Mouse (Mus musculus) frontal cortex, postnatal 10 days (tissue): ENCODE results near the gene Alkbh8.
"Not testable (repeated sequence)": the region's sequence is repeated elsewhere in the genome, so short reads cannot be mapped to it uniquely, and the experiment has no call there.

Experiments used
- DNase-seq, 2 experiments: peaks; one replicate each; pipeline ENCODE4 v3.0.0; 2022; ENCODE audit warnings: low spot score in 2 of 2, mixed read lengths in 1 of 2

Alkbh8 gene

DNA sequence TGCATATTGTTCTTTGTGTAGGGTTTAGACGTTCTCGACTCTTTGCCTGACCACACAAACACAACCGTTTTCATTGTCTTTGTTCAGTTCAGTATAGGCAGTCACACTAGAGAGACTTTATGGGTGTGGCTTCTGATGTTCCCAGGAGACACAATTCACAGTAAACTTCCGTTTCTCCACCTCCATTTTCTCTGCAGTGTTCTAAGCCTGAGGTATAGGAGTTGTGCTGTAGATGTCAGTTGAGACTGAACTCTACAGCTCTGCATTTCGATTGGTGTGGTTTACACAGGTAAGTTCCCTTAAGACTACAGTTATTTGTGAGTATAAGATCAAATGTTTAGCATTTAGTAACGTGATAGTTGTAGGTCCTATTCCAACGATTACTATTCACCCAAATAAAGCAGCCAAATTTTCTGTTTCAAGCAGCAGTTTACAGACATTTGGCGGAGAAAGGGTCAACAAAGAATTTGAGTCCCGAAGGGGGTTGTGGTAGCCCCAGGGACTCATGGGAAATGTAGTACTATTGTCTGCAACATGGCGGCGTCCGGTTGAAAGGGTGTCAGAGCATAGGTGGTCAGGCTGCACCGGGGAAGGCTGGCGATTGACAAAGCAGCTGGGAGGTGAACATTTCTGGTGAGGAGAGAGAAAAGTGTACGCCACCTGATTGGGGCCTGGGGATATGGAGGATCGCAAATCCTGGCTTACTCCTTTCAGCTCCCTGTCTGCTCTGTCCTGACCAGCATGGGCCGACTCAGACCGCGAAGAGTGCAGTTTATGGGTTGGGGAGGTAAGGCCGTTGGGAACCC is at the start of gene Alkbh8:
Alkbh8 (plus strand) TSS at position 179 of the 806 bp plus-strand sequence.
- DNase-seq: peak; percentile 63 to 77

DNA sequence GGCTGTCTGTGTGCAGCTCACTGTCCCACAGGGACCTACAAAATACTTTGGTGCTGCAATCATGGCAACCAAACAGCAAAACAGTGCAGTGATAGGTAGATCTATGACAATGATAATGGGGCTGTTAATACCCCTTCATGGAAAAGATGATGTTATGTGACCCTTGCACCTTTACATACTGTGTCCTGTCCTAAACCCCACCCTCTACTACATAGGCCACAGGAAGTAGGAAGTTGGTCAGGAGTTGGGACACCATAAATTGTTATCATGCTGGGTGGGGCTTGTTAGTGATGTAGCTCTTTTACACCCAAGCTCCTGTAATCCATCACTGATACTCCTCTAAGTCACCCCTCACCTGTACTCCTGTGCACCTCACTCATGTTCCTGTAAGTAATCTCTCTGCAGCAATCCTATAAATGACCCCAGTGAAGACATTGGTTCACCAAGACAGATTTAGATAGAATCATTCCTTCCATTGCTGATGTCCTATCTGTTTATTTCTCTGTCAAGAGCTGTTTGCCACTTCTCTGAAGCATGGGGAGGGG is 25.6 kb upstream of the Alkbh8 start:
- no peak for DNase-seq

DNA sequence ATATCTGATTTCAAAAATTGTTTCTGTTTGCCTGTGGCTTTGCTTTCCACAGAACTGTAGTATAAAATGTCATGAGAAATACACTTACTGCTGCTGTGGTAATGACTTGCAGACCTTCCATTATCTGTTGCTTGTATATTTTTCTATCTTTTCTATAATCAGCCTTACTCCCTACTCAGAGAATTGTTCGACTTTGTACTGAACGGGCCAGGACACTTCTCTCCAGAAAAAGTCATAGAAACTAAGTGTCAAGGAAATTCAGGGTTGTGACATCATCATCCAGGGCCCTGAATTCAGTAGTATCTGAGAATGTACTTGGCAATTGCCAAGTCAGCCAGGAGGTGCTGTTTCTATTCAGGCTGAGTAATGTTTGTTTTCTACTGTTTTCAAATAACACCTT is 24.9 kb upstream of the Alkbh8 start:
- no peak for DNase-seq

DNA sequence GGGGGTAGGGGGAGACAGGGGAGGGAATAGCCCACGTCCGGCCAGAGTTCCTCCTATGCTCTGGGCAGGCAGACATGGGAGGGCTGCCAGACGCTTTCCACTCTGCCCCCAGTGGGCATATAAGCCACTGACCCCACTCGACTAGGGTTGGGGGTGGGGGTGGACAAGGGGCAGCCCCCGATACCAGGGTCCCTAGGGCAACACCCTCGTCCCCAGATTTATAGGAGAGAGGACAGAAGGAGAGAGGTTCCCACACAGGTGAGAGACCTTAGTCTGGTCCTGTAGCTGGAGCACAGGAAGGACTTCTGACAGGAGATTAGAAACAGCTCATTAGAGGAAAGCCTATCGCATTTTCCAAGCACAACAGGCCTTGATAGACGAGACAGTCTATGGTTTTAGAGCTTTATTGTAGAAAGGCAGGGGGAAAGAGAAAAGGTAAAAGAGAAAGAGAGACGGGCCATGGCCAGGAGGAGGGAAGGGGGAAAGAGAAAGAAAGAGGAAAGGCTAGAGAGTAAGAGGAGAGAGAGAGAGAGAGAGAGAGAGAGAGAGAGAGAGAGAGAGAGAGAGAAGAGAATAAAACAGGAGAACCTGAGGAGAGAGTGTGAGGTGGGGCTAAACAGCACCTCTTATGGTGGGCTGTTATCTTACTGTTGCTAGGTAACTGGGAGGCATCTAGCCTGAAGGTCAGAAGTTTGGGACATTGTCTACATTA is 7.4 kb upstream of the Alkbh8 start:
- not testable (repeated sequence) for DNase-seq

DNA sequence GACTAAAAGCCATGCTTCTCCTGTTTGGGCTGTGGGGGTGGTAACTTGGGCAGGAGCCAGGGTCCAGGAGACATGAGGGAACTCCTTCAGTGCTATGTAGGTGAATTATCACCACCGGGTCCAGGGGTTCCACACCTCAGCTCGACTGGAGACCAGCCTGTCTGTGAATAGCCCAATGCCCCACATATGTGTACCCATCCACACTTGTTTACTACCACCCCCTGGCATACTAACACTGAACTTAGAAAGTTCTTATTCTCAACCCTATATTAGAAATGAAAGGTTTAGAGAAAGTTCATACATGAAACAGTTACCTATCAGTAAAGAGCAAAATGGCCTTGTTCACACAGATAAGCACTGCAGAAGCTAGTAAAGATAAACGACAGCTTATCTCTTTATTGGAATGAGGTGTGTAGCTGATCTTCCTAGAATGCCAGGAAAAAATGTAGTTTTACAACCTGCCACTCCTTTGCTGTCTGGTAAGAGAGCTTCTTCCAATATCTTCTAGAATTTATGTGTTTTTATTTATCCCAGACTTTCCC is 6.8 kb upstream of the Alkbh8 start:
- no peak for DNase-seq

DNA sequence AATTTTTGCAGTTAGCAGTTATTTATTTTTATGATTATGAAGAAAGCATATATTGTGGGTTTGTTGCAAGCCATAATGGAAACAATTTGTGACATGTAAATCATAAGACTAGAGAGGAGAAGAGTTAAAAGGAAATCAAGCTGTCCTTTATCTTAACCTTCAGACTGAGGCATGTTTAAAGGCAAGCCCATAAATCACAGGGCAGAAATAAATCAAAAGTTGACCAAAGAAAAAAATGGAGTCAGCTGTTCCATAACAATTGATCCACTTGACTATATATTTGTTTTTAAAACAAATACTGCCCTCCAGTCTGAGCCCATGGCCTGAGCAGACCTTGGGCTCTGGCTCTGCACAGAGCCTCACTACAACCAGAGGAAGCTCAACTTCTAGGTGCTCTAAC is 4.6 kb upstream of the Alkbh8 start:
- no peak for DNase-seq

DNA sequence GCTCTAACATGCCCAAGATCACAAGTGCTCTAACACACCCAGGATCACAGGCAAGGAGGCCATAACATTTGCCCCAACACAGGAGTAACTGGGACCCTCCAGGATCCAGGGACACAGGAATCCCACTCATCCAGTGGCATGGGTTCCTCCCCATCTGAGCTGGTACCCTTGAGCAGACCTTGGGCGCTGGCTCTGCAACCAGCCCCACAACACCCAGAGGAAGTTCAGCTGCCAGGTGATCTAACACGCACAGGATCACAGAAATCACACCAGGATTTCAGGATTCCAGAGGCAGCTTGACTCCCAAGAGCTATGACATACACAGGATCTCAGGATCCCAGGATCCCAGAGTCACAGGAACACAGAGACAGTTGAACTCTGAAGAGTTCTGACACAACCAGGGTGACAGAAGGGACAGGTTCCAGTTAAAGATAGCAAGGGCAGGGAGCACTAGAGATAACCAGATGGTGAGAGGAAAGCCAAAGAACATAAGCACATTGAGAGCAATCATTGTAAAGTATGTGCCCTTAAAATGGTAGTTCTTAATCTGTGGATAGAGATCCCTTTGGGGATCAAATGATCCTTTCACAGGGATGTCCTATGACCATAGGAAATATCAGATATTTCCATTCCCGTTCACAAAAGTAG is 4.1 kb upstream of the Alkbh8 start:
- DNase-seq: no peak

DNA sequence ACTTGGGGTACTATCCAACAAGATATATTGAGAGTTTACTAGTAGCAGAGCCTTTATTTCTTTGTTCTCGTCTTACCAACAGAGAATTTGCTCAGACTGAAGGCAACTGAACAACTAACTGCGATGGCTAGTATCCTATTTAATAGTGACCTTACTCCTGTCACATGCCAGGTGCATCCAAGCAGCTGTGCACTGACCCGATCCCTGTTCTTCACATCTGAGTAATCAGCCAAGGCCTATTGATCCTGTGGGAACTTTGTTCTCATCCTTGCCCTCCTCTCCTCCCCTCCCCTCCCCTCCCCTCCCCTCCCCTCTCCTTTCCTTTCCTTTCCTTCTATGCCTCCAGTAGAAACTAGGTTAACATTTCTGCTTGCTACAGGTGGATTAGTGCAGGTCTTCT is 1.7 kb downstream of the Alkbh8 start:
- DNase-seq: no peak

DNA sequence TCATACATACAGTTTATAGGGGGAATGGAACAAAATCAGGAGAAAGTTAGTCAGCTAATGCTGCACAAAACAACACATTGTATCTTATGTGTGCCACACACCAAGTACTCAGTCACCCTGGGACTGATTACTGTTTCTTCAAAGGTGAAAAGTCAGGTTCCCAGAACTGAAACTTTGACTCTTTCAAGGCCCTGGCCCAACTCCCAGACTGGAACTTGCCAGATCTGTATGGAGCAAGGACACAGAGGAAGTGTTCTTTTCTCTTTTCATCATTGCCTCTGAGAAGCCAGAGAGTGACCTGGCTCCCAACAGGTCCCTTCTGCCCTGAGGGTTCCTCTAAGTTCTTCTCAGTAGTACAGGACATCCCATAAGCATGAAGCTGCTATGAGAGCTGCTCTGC is 10.2 kb downstream of the Alkbh8 start:
- no peak for DNase-seq

DNA sequence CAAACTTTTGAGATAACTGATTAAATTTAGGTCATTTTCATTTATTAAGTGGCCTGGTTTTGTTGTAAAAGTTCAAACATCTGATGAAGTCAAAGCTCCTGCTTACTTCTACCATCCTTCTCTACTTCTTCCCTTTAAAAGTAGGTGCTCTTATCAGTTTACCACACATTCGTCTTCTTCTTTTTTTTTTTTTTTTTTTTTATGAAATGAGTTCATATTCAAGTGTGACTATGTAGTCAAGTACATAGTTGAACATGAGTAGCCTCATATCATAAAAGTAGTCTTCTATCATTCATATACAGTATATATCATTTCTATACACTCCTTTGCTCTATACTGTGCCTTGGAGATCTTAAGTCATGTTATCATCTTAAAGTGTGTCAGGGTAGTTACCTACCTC is 11.0 kb downstream of the Alkbh8 start:
- DNase-seq: no peak

DNA sequence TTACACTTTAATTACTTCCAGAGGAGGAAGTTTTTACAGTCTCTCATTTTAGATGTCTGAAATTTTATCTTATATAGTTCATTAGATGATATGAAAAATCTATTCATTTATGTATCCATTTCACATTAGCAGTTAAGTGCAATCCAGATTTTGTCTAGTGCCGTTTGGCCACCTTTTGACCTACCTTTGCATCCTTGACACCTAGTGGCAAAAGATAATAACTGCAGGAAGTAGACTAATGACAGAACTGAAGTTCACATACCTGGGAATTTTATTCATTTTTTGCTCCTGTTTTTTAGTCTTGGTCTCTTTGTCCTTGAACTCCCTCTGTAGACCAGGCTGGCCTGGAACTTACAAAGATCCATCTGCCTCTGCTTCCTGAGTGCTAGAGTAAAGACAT is 15.1 kb downstream of the Alkbh8 start:
- no peak for DNase-seq

DNA sequence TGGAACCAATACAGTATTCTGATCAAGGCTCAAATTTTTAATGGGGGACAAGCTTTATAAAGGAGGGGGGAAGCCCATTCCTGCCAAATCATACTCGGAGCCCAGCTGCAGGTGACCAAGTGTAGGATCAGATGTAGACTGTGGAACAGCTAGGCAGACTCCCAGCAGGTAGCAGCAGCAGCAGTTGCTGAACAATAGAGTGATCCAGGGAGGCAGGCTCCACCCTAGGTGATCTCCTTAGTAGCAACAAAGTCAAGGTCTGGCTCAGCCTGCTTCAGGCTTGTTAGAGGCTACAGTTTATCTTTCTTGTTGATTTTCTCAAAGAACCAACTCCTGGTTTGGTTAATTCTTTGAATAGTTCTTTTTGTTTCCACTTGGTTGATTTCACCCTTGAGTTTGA is 41.4 kb downstream of the Alkbh8 start:
- DNase-seq: not testable (repeated sequence)

DNA sequence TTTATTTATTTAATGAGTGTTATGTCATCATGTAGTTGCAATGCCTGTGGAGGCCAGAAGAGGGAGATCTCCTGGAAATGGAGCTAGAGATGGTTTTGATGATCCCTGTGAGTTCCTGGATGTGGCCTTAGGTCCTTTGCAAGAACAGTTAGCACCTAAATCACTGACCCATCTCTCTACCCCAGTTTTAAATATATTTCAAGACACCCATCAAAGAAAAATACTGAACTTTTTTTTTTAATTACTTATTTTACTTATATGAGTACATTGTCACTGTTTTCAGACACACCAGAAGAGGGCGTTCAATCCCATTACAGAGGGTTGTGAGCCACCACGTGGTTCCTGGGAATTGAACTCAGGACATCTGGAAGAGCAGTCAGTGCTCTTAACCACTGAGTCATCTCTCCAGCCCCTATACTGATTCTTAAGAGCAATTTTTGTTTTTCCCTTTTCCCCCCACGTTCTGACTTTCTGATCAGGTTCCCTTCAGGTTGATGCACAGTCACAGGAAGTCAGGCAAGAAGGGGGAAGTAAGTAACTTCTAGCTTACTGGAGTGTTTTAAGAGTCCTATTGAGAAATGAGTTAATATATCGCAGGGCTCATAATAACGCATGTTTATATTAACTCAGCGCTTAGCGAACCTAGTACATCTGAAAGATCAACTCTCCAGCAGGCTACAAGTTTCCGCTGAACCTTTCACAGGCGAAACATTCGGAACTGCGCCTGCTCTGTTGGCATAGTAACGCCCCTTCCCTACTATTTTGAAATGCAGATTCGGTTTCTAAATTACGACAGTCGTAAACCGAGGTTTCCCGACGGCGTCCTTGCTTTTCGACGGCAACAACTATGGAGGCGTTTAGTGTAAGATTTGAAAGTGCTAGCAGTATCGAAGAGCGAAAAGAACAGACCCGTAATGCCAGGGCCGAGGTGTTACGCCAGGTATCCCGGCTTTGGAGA is 68.6 kb downstream of the Alkbh8 start, which contains the start of gene Cwf19l2:
Cwf19l2 (plus strand) TSS at position 342 of the 958 bp plus-strand sequence.
- peak; percentile 75 to 79 for DNase-seq

DNA sequence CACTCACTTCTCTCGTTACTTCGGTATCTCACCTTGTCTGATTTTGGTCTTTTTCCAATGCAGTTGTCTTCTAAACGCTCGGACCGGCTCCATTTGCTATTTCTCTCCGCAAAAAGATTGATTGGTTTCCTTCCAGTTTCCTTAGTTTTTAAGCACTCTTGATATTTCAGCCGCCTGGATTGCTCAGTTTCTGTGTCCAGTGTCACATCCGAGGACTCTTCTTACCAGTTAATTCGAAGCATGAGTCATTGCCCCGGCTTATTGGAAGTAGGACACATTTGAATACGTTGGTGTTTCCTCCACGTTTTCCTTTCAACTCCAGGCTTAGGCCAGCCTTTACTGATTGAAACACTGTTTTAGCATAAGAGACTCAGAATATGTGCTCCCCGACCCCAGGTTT is 69.4 kb downstream of the Alkbh8 start:
- no peak for DNase-seq

DNA sequence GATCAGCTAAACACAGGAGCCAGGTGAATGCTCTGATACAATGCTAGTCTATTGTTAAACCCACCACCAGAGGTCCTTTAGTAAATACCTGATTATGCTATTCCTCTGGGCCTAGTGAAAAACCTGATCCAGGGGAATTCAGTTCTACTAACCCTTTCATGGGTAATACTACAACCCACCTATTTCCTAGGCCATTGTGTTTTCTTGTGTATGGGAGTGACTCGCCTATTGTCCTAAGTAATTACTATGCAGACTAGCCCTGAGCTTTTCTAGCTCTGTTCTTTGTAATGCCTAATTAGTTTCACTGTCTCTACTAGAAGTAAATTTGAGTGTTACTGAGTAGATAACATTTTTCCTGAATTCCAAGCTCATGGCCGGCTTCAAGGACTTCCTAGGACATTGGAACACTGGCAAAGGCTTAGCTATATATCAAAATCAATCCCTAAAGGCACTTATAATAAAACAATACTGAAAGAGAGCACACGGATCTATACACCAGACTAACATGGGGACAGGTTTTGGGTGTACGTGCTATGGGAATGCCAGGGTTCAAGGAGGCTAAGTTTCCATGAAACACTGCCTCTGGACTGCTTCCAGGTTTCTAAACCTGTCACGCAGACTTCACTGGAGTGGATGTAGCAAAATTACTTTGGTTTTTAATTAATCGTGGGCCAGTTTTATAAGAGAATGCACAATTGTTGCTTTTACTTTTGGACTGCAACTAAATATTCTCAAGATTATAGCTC is 104.8 kb downstream of the Alkbh8 start:
- not testable (repeated sequence) for DNase-seq
